Mouse (Mus musculus): Measurements from ENCODE around the gene Camkk1.

Camkk1 gene

DNA sequence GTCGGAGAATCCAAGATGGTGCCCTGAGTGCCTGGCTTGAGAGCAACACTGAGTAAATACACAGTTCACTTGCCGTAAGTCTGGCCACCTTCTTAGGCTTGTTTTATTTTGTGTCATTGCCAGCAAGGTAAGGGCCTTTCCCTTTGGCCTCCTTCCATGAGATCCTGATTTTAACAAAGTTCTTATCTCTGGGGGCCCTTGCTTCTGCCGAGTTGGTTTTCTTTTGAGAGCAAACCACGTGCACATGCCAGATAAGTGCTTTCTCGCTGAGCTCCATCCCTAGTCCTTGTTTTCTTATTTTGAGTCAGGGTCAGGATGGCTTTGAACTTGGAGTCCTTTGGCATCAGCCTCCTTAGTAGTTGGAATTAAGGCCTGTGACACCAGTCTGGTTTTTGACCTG, 38.9 kb downstream of the Camkk1 start:
- DNase-seq (ENCODE audit: low spot score): no peak

- DNase-seq (ENCODE audit: low spot score): no peak
Measured at GRCm38 (mm10) chr11:73059630-73060029, 40.8 kb downstream of the Camkk1 start.

GRCm38 (mm10) chr11:73061413-73061812, 42.6 kb downstream of the Camkk1 start:
- no peak for DNase-seq (ENCODE audit: low spot score)

GRCm38 (mm10) chr11:73071839-73072238, 53.0 kb downstream of the Camkk1 start:
- DNase-seq (ENCODE audit: low spot score): no peak

DNA sequence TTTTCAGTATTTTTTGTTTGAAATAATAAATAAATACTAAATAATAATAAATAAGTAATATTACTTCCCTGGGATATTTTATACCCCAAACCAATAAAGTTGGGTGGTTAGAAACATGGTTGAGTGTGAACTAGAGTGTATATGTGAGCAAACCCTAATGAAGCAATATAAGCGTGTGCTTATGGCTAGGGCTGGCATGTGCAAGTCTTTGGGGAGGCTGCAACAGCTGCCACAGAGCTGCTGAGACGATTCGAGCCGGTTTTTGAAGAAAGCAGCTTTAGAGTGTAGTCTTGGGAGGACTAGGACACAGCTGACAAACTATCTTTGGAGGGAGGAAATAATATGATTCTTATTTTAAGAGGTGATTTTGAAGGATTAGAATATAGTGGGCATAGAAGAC, 57.5 kb downstream of the Camkk1 start:
- no peak for DNase-seq (ENCODE audit: low spot score)

DNA sequence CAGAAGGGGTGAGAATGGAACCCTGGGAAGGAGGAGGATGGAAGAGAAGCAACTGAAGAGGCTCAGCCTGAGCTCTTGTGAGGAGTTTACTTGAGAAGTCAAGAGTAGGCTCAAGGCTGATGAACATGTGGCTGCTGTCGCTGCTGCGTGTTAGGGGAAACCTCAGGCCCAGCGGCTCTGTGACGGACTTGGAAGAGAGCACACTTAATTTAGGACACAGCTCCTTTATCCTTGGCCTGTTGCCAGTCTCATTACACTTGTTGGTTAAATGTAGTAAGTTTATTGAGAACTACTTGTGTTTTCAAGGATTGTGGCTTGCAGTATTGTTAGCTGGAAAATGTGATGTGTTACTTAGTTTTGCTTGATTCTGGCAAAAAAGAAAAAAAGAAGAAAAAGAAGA, 57.9 kb downstream of the Camkk1 start:
- no peak for DNase-seq (ENCODE audit: low spot score)

DNA sequence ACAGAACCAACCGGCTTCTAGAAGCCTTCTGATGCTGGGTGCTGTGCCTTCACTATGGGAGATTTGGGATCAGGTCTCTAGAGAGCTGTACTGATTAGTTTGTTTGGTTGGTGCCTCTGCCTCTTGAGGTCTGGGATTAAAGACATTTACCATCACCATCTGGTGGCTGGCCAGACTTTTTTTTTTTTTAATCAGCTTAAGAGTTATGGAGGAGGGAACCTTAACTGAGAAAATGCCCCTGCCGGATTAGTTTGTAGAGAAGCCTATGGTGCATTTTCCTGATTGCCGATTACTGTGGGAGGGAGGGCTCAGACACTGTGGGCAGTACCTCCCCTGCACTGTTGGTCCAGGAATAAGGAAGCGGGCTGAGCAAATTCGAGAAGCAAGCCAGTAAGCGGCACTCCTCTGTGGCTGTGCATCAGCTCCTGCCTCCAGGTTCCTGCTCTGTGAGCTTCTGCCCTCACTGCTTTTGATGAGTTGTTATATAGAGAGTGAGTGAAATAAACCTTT, 58.5 kb downstream of the Camkk1 start:
- DNase-seq (ENCODE audit: low spot score): no peak

GRCm38 (mm10) chr11:73078615-73079014, 59.8 kb downstream of the Camkk1 start:
- no peak for DNase-seq (ENCODE audit: low spot score)

DNA sequence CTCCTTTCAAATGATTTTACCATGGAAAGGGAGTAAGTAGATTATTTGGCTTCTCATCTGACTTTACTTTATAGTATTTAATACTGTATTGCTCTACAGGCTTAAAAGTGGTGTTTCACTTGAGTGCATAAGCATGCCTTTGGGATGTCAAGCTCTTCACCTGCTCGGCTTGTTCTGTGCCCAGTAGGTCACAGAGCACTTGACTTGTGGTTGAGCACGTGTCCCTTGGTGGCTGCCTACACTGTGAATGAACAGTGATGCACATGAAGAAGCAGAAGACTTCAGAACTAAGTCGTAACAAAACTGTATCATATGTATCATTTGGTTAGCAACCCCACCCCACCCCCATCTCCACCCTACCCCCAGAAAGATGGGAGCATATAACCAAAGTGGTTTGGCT, 61.5 kb downstream of the Camkk1 start:
- DNase-seq (ENCODE audit: low spot score): no peak

GRCm38 (mm10) chr11:73084303-73084702, 65.5 kb downstream of the Camkk1 start:
- no peak for DNase-seq (ENCODE audit: low spot score)

- peak; percentile 64 for DNase-seq (ENCODE audit: low spot score)
Measured at GRCm38 (mm10) chr11:73084804-73085231, 66.0 kb downstream of the Camkk1 start.

DNA sequence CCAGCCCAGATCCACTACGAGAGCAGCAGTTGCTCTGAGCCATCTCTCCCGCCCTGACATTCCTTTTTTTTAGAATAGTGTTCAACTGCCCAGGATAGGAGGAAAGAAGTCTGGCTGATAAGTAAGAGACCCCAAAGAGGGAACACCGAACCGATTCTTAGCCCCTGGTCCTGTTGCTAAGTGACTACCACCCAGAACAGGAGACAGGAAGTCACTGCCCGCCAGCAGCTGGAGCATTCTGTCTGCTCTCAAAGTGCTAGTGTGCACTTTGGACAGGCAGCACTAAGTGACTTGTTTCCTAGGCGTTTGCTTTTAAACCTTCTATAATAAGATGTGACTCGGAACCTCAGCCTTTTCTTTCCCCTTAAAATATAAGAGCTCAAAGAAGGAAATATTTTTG, 66.6 kb downstream of the Camkk1 start:
- DNase-seq (ENCODE audit: low spot score): no peak

DNA sequence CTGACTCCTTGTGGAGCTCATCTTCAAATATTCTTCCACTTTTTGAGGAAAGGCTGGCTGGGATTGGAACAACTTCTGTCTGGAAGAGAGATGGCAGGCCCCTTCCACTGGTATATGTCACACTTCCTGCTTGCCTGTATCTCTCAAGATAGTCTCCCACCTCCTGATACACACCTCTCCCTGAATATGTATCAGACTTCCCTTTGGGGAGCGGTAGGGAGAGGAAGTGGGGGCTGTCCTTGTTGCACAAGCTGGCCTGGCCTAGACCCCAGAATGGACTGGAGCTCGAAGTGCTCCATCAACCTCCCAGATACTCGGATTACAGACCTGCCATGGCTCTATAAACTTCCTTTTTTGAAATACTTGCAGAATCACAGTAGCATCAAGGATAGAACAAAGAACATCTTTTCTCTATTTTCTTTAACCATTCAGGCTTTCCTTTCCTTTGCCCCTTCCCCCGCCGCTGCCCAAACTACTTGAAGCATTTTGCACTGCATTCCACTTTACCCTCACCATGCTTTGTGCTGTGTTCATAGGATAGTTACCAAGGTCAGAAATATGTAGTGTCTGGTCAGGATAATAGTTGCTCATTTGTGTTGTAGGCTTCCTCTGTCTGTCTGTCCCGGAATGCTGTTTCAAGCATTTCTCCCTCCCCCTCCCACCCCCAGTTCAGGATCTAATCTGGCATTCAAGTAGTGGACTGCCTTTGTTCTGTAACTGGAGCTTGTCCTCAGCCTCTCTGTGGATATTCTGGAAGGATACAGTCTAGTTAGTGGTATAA, 69.1 kb downstream of the Camkk1 start:
- no peak for DNase-seq (ENCODE audit: low spot score)

- no peak for DNase-seq (ENCODE audit: low spot score)
Measured at GRCm38 (mm10) chr11:73090283-73090682, 71.5 kb downstream of the Camkk1 start, which contains the start of gene Itgae. Gene Itgae, plus strand, starts transcription at chr11:73090583.

DNA sequence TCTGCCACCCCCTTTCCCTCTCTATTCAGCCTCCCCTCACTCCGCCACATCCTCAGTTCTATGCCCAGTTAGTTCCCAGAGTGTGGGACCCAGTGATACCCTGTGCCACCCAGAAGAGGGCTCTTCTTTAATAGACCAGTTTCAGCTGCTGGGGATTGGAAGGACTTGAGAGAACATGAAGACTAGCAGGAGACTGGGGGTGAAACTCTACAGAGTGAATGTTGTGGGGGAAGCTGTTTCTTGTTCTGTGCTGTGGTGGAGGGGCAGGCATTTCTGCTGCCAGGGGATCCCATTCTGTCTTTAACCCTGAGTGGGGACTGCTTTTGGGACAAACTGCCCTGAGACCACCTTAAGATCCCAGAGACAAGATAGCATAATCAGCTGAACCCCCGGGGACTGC, 72.0 kb downstream of the Camkk1 start:
- DNase-seq (ENCODE audit: low spot score): no peak
